Mouse (Mus musculus): ENCODE results near the gene Khdrbs1. TPM values are rescaled to one million over a fixed set of nuclear protein-coding genes. Genes with fewer than 3 reads are reported as not detected.

Gene Khdrbs1
- polyA plus RNA-seq, 1 experiment: 42.5 TPM

GRCm38 (mm10) chr4:129761606-129762005 lies 19.5 kb upstream of the Khdrbs1 start:
- H3K27me3 ChIP-seq (ENCODE audit: control insufficient read depth, insufficient read depth, low read length): no peaks in the 10 kb centered on the region
- DNase-seq: no peak
- TF ChIP-seq CTCF (IDR thresholded peaks at IDR 0.05; ENCODE audit: borderline replicate concordance, insufficient read depth, low read depth, low read length) (no peak), POLR2A (IDR thresholded peaks at IDR 0.05; ENCODE audit: borderline replicate concordance, insufficient read depth, low read length) (no peak)
- H3K4me3 ChIP-seq (replicated peaks; ENCODE audit: insufficient read depth, low read depth, low read length): no peak overlapping the region
- 93% methylated on average over 12 of the region's 12 CpGs for WGBS
- H3K27ac ChIP-seq (ENCODE audit: insufficient read depth, low read length): no peak overlapping the region
- H3K4me1 ChIP-seq (ENCODE audit: control insufficient read depth, insufficient read depth, low read length): no peaks in the 10 kb centered on the region

GRCm38 (mm10) chr4:129755455-129755854 lies 13.4 kb upstream of the Khdrbs1 start:
- TF ChIP-seq POLR2A (IDR thresholded peaks at IDR 0.05; ENCODE audit: borderline replicate concordance, insufficient read depth, low read length) (no peak), CTCF (IDR thresholded peaks at IDR 0.05; ENCODE audit: borderline replicate concordance, insufficient read depth, low read depth, low read length) (no peak)
- Histone ChIP-seq H3K27me3 (ENCODE audit: control insufficient read depth, insufficient read depth, low read length) (no peaks in the 10 kb centered on the region), H3K4me3 (replicated peaks; ENCODE audit: insufficient read depth, low read depth, low read length) (no peak overlapping the region), H3K27ac (ENCODE audit: insufficient read depth, low read length) (no peak overlapping the region), H3K4me1 (ENCODE audit: control insufficient read depth, insufficient read depth, low read length) (no peaks in the 10 kb centered on the region)
- 81% methylated on average over 1 of the region's 1 CpGs for WGBS
- no peak for DNase-seq

GRCm38 (mm10) chr4:129754742-129755141 lies 12.6 kb upstream of the Khdrbs1 start:
- no peak for TF ChIP-seq POLR2A (IDR thresholded peaks at IDR 0.05; ENCODE audit: borderline replicate concordance, insufficient read depth, low read length)
- no peak for DNase-seq
- Histone ChIP-seq H3K27me3 (ENCODE audit: control insufficient read depth, insufficient read depth, low read length) (no peaks in the 10 kb centered on the region), H3K4me3 (replicated peaks; ENCODE audit: insufficient read depth, low read depth, low read length) (no peak overlapping the region), H3K27ac (ENCODE audit: insufficient read depth, low read length) (no peak overlapping the region), H3K4me1 (ENCODE audit: control insufficient read depth, insufficient read depth, low read length) (no peaks in the 10 kb centered on the region)
- WGBS: 64% methylated on average over 3 of the region's 3 CpGs

GRCm38 (mm10) chr4:129750430-129750829 lies 8.3 kb upstream of the Khdrbs1 start:
- 50% methylated on average over 5 of the region's 5 CpGs for WGBS
- H3K4me3 ChIP-seq (replicated peaks; ENCODE audit: insufficient read depth, low read depth, low read length): no peak overlapping the region
- H3K4me1 ChIP-seq (ENCODE audit: control insufficient read depth, insufficient read depth, low read length): no peaks in the 10 kb centered on the region
- no peak overlapping the region for H3K27ac ChIP-seq (ENCODE audit: insufficient read depth, low read length)
- TF ChIP-seq CTCF (IDR thresholded peaks at IDR 0.05; ENCODE audit: borderline replicate concordance, insufficient read depth, low read depth, low read length): no peak
- no peak for TF ChIP-seq POLR2A (IDR thresholded peaks at IDR 0.05; ENCODE audit: borderline replicate concordance, insufficient read depth, low read length)
- DNase-seq: no peak
- no peaks in the 10 kb centered on the region for H3K27me3 ChIP-seq (ENCODE audit: control insufficient read depth, insufficient read depth, low read length)

GRCm38 (mm10) chr4:129746591-129746990 lies 4.5 kb upstream of the Khdrbs1 start:
- Histone ChIP-seq H3K4me1 (ENCODE audit: control insufficient read depth, insufficient read depth, low read length) (no peaks in the 10 kb centered on the region), H3K27ac (ENCODE audit: insufficient read depth, low read length) (no peak overlapping the region), H3K27me3 (ENCODE audit: control insufficient read depth, insufficient read depth, low read length) (no peaks in the 10 kb centered on the region), H3K4me3 (replicated peaks; ENCODE audit: insufficient read depth, low read depth, low read length) (no peak overlapping the region)
- DNase-seq: no peak
- 88% methylated on average over 3 of the region's 3 CpGs for WGBS
- TF ChIP-seq POLR2A (IDR thresholded peaks at IDR 0.05; ENCODE audit: borderline replicate concordance, insufficient read depth, low read length) (no peak), CTCF (IDR thresholded peaks at IDR 0.05; ENCODE audit: borderline replicate concordance, insufficient read depth, low read depth, low read length) (no peak)

GRCm38 (mm10) chr4:129746106-129746505 lies 4.0 kb upstream of the Khdrbs1 start:
- H3K4me1 ChIP-seq (ENCODE audit: control insufficient read depth, insufficient read depth, low read length): no peaks in the 10 kb centered on the region
- H3K27ac ChIP-seq (ENCODE audit: insufficient read depth, low read length): no peak overlapping the region
- no peak overlapping the region for H3K4me3 ChIP-seq (replicated peaks; ENCODE audit: insufficient read depth, low read depth, low read length)
- no peak for TF ChIP-seq POLR2A (IDR thresholded peaks at IDR 0.05; ENCODE audit: borderline replicate concordance, insufficient read depth, low read length)
- TF ChIP-seq CTCF (IDR thresholded peaks at IDR 0.05; ENCODE audit: borderline replicate concordance, insufficient read depth, low read depth, low read length): no peak
- WGBS: 47% methylated on average over 1 of the region's 1 CpGs
- no peak for DNase-seq
- H3K27me3 ChIP-seq (ENCODE audit: control insufficient read depth, insufficient read depth, low read length): no peaks in the 10 kb centered on the region

GRCm38 (mm10) chr4:129743494-129743893 lies 1.4 kb upstream of the Khdrbs1 start:
- no peak overlapping the region for H3K4me3 ChIP-seq (replicated peaks; ENCODE audit: insufficient read depth, low read depth, low read length)
- H3K4me1 ChIP-seq (ENCODE audit: control insufficient read depth, insufficient read depth, low read length): no peaks in the 10 kb centered on the region; the same call in 1 of the 2 replicates
- DNase-seq: no peak
- H3K27ac ChIP-seq (ENCODE audit: insufficient read depth, low read length): no peak overlapping the region
- no peaks in the 10 kb centered on the region for H3K27me3 ChIP-seq (ENCODE audit: control insufficient read depth, insufficient read depth, low read length)
- WGBS: 51% methylated on average over 2 of the region's 2 CpGs
- no peak for TF ChIP-seq POLR2A (IDR thresholded peaks at IDR 0.05; ENCODE audit: borderline replicate concordance, insufficient read depth, low read length)
- TF ChIP-seq CTCF (IDR thresholded peaks at IDR 0.05; ENCODE audit: borderline replicate concordance, insufficient read depth, low read depth, low read length): no peak

GRCm38 (mm10) chr4:129743010-129743390 lies 897 bp upstream of the Khdrbs1 start:
- peak overlapping the region; percentile 92 for H3K4me3 ChIP-seq (replicated peaks; ENCODE audit: insufficient read depth, low read depth, low read length)
- no peaks in the 10 kb centered on the region; the same call in 1 of the 2 replicates for H3K4me1 ChIP-seq (ENCODE audit: control insufficient read depth, insufficient read depth, low read length)
- peak overlapping the region; percentile 81 for H3K27ac ChIP-seq (ENCODE audit: insufficient read depth, low read length)
- no peak for TF ChIP-seq POLR2A (IDR thresholded peaks at IDR 0.05; ENCODE audit: borderline replicate concordance, insufficient read depth, low read length)
- no peak for TF ChIP-seq CTCF (IDR thresholded peaks at IDR 0.05; ENCODE audit: borderline replicate concordance, insufficient read depth, low read depth, low read length)
- DNase-seq: peak in 1 of 2 experiments; percentile 23
- 8% methylated on average over 7 of the region's 7 CpGs for WGBS
- H3K27me3 ChIP-seq (ENCODE audit: control insufficient read depth, insufficient read depth, low read length): no peaks in the 10 kb centered on the region

Data from cerebellum, adult 2 months (tissue).